Mouse (Mus musculus) heart, embryonic 15.5 days (tissue): ENCODE measurements around the gene Specc1l. TPM values are rescaled to one million over a fixed set of nuclear protein-coding genes. Genes with fewer than 3 reads are reported as not detected.

Experiments
- ATAC-seq: fragments of 200-750 bp; cut with Nextera tagmentation; replicated peaks from 2 replicates; pipeline ENCODE4 v1.8.0; 2017; ENCODE audit warnings: low read depth, moderate TSS enrichment; ENCODE audit not compliant: insufficient number of reproducible peaks, insufficient read depth, low FRiP score
- H3K27ac ChIP-seq: fragments of 300-500 bp; sonication (generic); 2 replicates; pipeline ENCODE4 v1.5.1; 2015; ENCODE audit warnings: mild to moderate bottlenecking, inconsistent platforms
- H3K27me3 ChIP-seq: fragments of 300-500 bp; sonication (generic); 2 replicates; pipeline ENCODE4 v1.6.1; 2015; ENCODE audit warnings: inconsistent platforms
- H3K36me3 ChIP-seq: fragments of 300-500 bp; sonication (generic); 2 replicates; pipeline ENCODE4 v1.6.1; 2015; ENCODE audit warnings: mild to moderate bottlenecking, inconsistent platforms
- H3K4me1 ChIP-seq: fragments of 300-500 bp; sonication (generic); replicated peaks from 2 replicates; pipeline ENCODE4 v1.6.1; 2015; ENCODE audit warnings: inconsistent platforms
- H3K4me2 ChIP-seq: fragments of 300-500 bp; sonication (generic); 2 replicates; pipeline ENCODE4 v1.6.1; 2015; ENCODE audit warnings: inconsistent platforms, mild to moderate bottlenecking, moderate library complexity
- H3K4me3 ChIP-seq: fragments of 300-500 bp; sonication (generic); 2 replicates; pipeline ENCODE4 v1.5.1; 2015; ENCODE audit warnings: mild to moderate bottlenecking, inconsistent platforms
- H3K9ac ChIP-seq: fragments of 300-500 bp; sonication (generic); 2 replicates; pipeline ENCODE4 v1.6.1; 2015; ENCODE audit warnings: mild to moderate bottlenecking, inconsistent platforms
- H3K9me3 ChIP-seq: fragments of 300-500 bp; sonication (generic); replicated peaks from 2 replicates; pipeline ENCODE4 v1.6.1; 2016; ENCODE audit warnings: inconsistent platforms
- WGBS: fragments of 180-500 bp; shearing (Covaris S2); methylation state at CpG from one replicate; pipeline ENCODE4 v1.1.7; 2015; ENCODE audit warnings: mixed read lengths; 5-methylcytosine and 5-hydroxymethylcytosine counted together
- polyA plus RNA-seq: library from polyadenylated mRNA; unstranded; fragments of >200 nt; fragmentation: Nextera tagmentation; extraction: Ambion mirVana; gene quantifications from 2 replicates; pipeline ENCODE4 v1.2.1, GENCODE M21; 2015

Gene Specc1l
- polyA plus RNA-seq, 1 experiment from 2014 or later: 19.4 TPM

DNA sequence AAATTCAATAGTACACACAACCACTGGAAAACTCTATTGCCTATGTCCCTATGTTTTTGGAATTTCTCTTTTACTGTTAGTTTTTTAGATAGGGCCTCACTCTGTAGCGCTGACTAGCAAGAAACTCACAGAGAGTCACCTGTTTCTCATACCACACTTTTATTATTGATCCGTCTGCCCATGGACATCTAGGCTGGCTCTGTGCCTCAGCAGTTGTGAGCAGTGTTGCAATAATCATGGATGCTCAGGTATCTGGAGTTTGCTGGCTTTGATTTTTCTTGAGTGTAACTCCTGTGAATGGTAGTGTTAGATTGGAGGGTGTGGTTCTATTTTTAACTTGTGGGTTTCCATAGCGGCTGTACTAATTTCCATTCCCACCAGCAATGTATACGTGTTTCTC lies 143.5 kb downstream of the Specc1l start:
- no peak for ATAC-seq

More for the DNA sequence above, 143.5 kb downstream of the Specc1l start:
- Histone ChIP-seq H3K4me3 (no peak overlapping the region), H3K9ac (no peak overlapping the region), H3K36me3 (no peaks in the 10 kb centered on the region), H3K27ac (no peak overlapping the region), H3K9me3 (no peaks in the 10 kb centered on the region), H3K27me3 (no peaks in the 10 kb centered on the region), H3K4me1 (peaks cover 6% of the 10 kb centered on the region), H3K4me2 (no peak overlapping the region)
- 47% methylated on average over 4 of the region's 4 CpGs for WGBS

Other genes with a start within 250 kb of the Specc1l start
- gene Gnaz, start 244.9 kb upstream of the Specc1l start, polyA plus RNA-seq: 1.2 and 1.7 TPM in 2 replicates
- 0.20 TPM in 1 of 2 replicates, not detected in the other for gene Rsph14, start 179.5 kb upstream of the Specc1l start, polyA plus RNA-seq
- gene Rab36, start 175.0 kb upstream of the Specc1l start, polyA plus RNA-seq: 2.2 and 4.1 TPM in 2 replicates
- 9.7 and 10.2 TPM in 2 replicates for gene Bcr, start 151.5 kb upstream of the Specc1l start, polyA plus RNA-seq
- gene Adora2a, start 104.8 kb downstream of the Specc1l start, polyA plus RNA-seq: 5.7 and 6.3 TPM in 2 replicates
- gene Upb1, start 189.0 kb downstream of the Specc1l start, polyA plus RNA-seq: 0.62 and 0.75 TPM in 2 replicates